Mouse (Mus musculus): ENCODE results near the gene Card19. TPM values are rescaled to one million over a fixed set of nuclear protein-coding genes. Genes with fewer than 3 reads are reported as not detected.
A peak's percentile ranks its signal among the peaks of the same experiment; 100 is the strongest.

Card19 gene
- polyA plus RNA-seq (2012; rRNA removed): 53.3 and 57.1 TPM in 2 replicates

DNA sequence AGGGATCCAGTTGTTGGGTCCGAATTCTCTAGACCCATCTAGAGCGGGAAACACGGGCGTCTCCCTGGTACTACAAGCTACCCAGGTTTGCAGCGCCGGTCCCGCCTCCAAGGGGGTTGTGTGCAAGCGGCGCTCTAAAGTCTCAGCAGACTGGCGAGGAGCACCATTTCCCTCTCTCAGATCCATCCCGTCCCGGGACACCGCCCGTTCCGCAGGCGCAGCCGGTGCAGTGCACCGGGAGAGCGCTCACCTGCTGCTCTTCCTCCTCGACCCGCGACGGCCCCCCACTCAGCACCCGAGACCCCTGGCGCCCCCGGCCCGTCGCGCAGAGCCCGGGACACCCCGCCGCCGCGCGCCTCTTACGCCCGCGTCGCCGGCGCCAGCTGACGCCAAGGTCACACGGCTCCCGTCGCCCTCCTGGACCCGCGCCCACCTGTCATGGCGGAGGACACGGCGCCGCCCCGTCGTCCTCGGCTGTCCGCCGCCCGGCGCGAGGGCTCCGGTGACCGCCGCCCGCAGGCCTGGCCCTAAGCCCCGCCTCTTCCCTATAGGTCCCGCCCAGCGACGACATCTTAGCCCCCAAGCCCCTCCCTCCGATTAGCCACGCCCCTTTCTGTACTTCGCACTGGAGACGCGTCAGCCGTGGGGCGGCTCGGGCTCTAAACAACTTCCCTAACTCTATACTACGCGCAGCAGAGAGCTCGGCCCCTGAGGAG, at the start of gene Card19:
Gene Card19, minus strand, starts transcription at position 534 of the 716 bp plus-strand sequence.
- Histone ChIP-seq H3K4me1 (ENCODE audit: control insufficient read depth, insufficient read depth, low read length) (peaks cover 23% of the 10 kb centered on the region), H3K27me3 (ENCODE audit: control insufficient read depth, insufficient read depth, low read length) (no peaks in the 10 kb centered on the region), H3K4me3 (replicated peaks; ENCODE audit: insufficient read depth, low read depth, low read length) (peak within 1 kb of the TSS; percentile 88), H3K27ac (ENCODE audit: insufficient read depth, low read length) (peak within 1 kb of the TSS; percentile 51; the same call in 1 of the 2 replicates)
- WGBS: 1% methylated on average over 77 of the region's 78 CpGs
- peak; percentile 90 to 92 for DNase-seq
- peak; percentile 33; the same call in 1 of the 2 replicates for TF ChIP-seq POLR2A (IDR thresholded peaks at IDR 0.05; ENCODE audit: borderline replicate concordance, insufficient read depth, low read length)
- TF ChIP-seq CTCF (IDR thresholded peaks at IDR 0.05; ENCODE audit: borderline replicate concordance, insufficient read depth, low read depth, low read length): no peak

- WGBS: 75% methylated on average over 15 of the region's 15 CpGs
- no peaks in the 10 kb centered on the region for H3K27me3 ChIP-seq (ENCODE audit: control insufficient read depth, insufficient read depth, low read length)
- no peak overlapping the region for H3K4me3 ChIP-seq (replicated peaks; ENCODE audit: insufficient read depth, low read depth, low read length)
- no peak overlapping the region for H3K27ac ChIP-seq (ENCODE audit: insufficient read depth, low read length)
- H3K4me1 ChIP-seq (ENCODE audit: control insufficient read depth, insufficient read depth, low read length): no peaks in the 10 kb centered on the region
- no peak for DNase-seq
- TF ChIP-seq CTCF (IDR thresholded peaks at IDR 0.05; ENCODE audit: borderline replicate concordance, insufficient read depth, low read depth, low read length) (no peak), POLR2A (IDR thresholded peaks at IDR 0.05; ENCODE audit: borderline replicate concordance, insufficient read depth, low read length) (no peak)
Observed at GRCm38 (mm10) chr13:49260036-49260722, 44.3 kb upstream of the Card19 start.

DNA sequence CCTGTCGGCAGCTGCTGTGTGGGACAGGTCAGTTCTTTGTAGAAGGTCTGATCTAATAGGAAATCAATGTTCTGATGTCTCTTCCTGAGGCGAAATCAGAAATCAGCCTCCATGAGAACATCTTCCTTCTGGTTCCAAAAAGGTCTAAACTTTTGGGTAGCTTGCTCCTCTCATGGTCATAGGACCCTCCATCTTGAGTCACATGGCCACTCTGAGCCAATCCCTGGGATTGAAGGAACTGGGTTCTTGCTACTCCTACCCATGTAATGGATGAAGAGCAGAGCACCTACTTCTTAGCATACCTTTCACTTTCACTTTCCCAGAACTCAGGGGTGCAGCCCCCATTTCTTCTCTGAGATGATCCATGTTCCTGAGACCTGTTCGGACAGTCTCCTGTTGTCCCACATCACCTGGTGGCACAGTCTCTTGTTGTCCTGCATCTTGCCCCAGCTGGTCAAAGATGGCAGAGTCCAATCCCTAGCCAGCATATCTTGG, 42.0 kb upstream of the Card19 start:
- Histone ChIP-seq H3K27me3 (ENCODE audit: control insufficient read depth, insufficient read depth, low read length) (no peaks in the 10 kb centered on the region), H3K27ac (ENCODE audit: insufficient read depth, low read length) (no peak overlapping the region), H3K4me3 (replicated peaks; ENCODE audit: insufficient read depth, low read depth, low read length) (no peak overlapping the region), H3K4me1 (ENCODE audit: control insufficient read depth, insufficient read depth, low read length) (no peaks in the 10 kb centered on the region)
- TF ChIP-seq POLR2A (IDR thresholded peaks at IDR 0.05; ENCODE audit: borderline replicate concordance, insufficient read depth, low read length): no peak
- TF ChIP-seq CTCF (IDR thresholded peaks at IDR 0.05; ENCODE audit: borderline replicate concordance, insufficient read depth, low read depth, low read length): no peak
- 87% methylated on average over 3 of the region's 3 CpGs for WGBS
- DNase-seq: no peak

- WGBS: 76% methylated on average over 13 of the region's 13 CpGs
- H3K4me3 ChIP-seq (replicated peaks; ENCODE audit: insufficient read depth, low read depth, low read length): no peak overlapping the region
- H3K4me1 ChIP-seq (ENCODE audit: control insufficient read depth, insufficient read depth, low read length): no peaks in the 10 kb centered on the region
- TF ChIP-seq CTCF (IDR thresholded peaks at IDR 0.05; ENCODE audit: borderline replicate concordance, insufficient read depth, low read depth, low read length): no peak
- H3K27ac ChIP-seq (ENCODE audit: insufficient read depth, low read length): no peak overlapping the region
- no peak for DNase-seq
- H3K27me3 ChIP-seq (ENCODE audit: control insufficient read depth, insufficient read depth, low read length): no peaks in the 10 kb centered on the region
Observed at GRCm38 (mm10) chr13:49252746-49253145, 36.9 kb upstream of the Card19 start.

DNA sequence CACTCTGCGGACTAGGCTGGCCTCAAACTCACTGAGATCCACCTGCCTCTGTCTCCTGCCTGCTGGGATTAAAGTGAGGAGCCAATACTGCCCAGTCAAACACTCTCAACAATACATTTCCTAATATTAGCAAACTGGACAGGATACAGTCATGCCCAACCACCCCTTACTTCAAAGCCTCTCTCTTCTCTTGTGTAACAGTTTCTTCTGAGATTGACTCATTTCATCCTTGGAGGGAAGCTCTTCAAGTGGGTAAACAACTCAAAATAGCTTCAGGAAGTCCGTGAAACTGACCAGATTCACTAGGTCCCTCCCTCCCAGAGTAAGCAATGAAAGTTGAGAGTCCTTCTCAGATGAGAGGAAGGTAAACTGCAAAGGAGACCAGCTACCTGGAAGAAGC, 36.3 kb upstream of the Card19 start:
- H3K27ac ChIP-seq (ENCODE audit: insufficient read depth, low read length): no peak overlapping the region
- WGBS: 70% methylated on average over 2 of the region's 2 CpGs

DNA sequence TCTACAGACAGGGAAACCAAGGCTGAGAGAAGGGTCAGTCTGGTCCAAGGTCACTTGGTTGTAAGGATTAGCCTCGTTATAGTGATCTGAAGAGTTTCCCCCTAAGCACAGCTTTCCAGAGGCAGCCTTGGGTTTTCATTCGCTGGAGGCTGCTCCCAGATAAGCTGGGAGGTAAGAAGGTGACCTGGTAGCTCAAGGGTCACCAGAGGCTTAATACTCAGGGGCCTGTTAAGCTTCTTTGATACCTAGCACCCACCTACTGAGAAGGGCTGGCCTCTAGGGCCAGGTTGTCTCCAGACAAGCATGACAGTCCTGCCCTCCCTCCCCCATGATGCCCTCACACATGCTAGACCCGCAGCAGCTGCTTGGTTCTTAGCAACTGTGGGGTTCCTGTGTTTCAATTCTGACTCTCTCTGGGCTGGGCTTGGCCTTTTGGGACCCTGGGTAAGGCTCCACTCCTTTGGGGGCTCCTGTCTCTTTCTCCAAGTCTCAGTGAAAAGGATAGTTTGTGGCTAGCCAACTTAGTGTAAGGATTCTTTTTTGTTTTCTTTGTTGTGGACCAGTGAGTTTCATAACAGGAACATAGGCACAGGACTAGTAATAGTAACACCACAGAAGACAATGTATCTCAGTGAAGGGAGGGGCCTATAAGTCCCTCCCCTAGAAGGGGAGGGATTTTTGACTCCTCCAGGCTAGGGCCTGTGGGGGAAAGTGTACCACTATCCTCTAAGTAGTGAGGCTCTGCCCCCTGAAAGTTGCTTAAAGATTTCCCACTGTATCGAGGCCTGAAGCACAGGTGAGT, 35.1 kb upstream of the Card19 start:
- H3K27ac ChIP-seq (ENCODE audit: insufficient read depth, low read length): no peak overlapping the region
- H3K27me3 ChIP-seq (ENCODE audit: control insufficient read depth, insufficient read depth, low read length): no peaks in the 10 kb centered on the region
- H3K4me3 ChIP-seq (replicated peaks; ENCODE audit: insufficient read depth, low read depth, low read length): no peak overlapping the region
- no peaks in the 10 kb centered on the region for H3K4me1 ChIP-seq (ENCODE audit: control insufficient read depth, insufficient read depth, low read length)
- no peak for TF ChIP-seq POLR2A (IDR thresholded peaks at IDR 0.05; ENCODE audit: borderline replicate concordance, insufficient read depth, low read length)
- TF ChIP-seq CTCF (IDR thresholded peaks at IDR 0.05; ENCODE audit: borderline replicate concordance, insufficient read depth, low read depth, low read length): no peak
- no peak for DNase-seq
- 50% methylated on average over 4 of the region's 4 CpGs for WGBS

More for the DNA sequence above, 36.3 kb upstream of the Card19 start:
- Histone ChIP-seq H3K4me3 (replicated peaks; ENCODE audit: insufficient read depth, low read depth, low read length) (no peak overlapping the region), H3K27me3 (ENCODE audit: control insufficient read depth, insufficient read depth, low read length) (no peaks in the 10 kb centered on the region), H3K4me1 (ENCODE audit: control insufficient read depth, insufficient read depth, low read length) (no peaks in the 10 kb centered on the region)
- no peak for DNase-seq
- TF ChIP-seq CTCF (IDR thresholded peaks at IDR 0.05; ENCODE audit: borderline replicate concordance, insufficient read depth, low read depth, low read length) (no peak), POLR2A (IDR thresholded peaks at IDR 0.05; ENCODE audit: borderline replicate concordance, insufficient read depth, low read length) (no peak)

- TF ChIP-seq CTCF (IDR thresholded peaks at IDR 0.05; ENCODE audit: borderline replicate concordance, insufficient read depth, low read depth, low read length) (no peak), POLR2A (IDR thresholded peaks at IDR 0.05; ENCODE audit: borderline replicate concordance, insufficient read depth, low read length) (no peak)
- H3K4me1 ChIP-seq (ENCODE audit: control insufficient read depth, insufficient read depth, low read length): no peaks in the 10 kb centered on the region
- no peak overlapping the region for H3K4me3 ChIP-seq (replicated peaks; ENCODE audit: insufficient read depth, low read depth, low read length)
- 74% methylated on average over 2 of the region's 2 CpGs for WGBS
- DNase-seq: no peak
- H3K27ac ChIP-seq (ENCODE audit: insufficient read depth, low read length): no peak overlapping the region
- H3K27me3 ChIP-seq (ENCODE audit: control insufficient read depth, insufficient read depth, low read length): no peaks in the 10 kb centered on the region
Observed at GRCm38 (mm10) chr13:49249634-49250033, 33.8 kb upstream of the Card19 start.
